Mouse (Mus musculus) embryonic facial prominence, embryonic 13.5 days (tissue): ENCODE measurements around the gene Fmo5. TPM values are rescaled to one million over a fixed set of nuclear protein-coding genes. Genes with fewer than 3 reads are reported as not detected.

Experiments
- ATAC-seq: fragments of 200-750 bp; cut with Nextera tagmentation; 2 replicates; pipeline ENCODE4 v1.8.0; 2017; ENCODE audit warnings: low read depth; ENCODE audit not compliant: insufficient number of reproducible peaks, insufficient read depth, low FRiP score, low TSS enrichment
- H3K27ac ChIP-seq: fragments of 300-500 bp; sonication (generic); 2 replicates; pipeline ENCODE4 v1.5.1; 2015; ENCODE audit warnings: moderate library complexity, mild to moderate bottlenecking, inconsistent platforms
- H3K27me3 ChIP-seq: fragments of 300-500 bp; sonication (generic); 2 replicates; pipeline ENCODE4 v1.6.1; 2015; ENCODE audit warnings: mild to moderate bottlenecking, inconsistent platforms
- H3K36me3 ChIP-seq: fragments of 300-500 bp; sonication (generic); 2 replicates; pipeline ENCODE4 v1.6.1; 2015; ENCODE audit warnings: mild to moderate bottlenecking, inconsistent platforms
- H3K4me1 ChIP-seq: fragments of 300-500 bp; sonication (generic); 2 replicates; pipeline ENCODE4 v1.6.1; 2015; ENCODE audit warnings: inconsistent platforms
- H3K4me2 ChIP-seq: fragments of 300-500 bp; sonication (generic); 2 replicates; pipeline ENCODE4 v1.6.1; 2015; ENCODE audit warnings: moderate library complexity, mild to moderate bottlenecking, inconsistent platforms
- H3K4me3 ChIP-seq: fragments of 300-500 bp; sonication (generic); 2 replicates; pipeline ENCODE4 v1.5.1; 2015; ENCODE audit warnings: mild to moderate bottlenecking, inconsistent platforms
- H3K9ac ChIP-seq: fragments of 300-500 bp; sonication (generic); 2 replicates; pipeline ENCODE4 v1.6.1; 2015; ENCODE audit warnings: mild to moderate bottlenecking, inconsistent platforms
- H3K9me3 ChIP-seq: fragments of 300-500 bp; sonication (generic); 2 replicates; pipeline ENCODE4 v1.6.1; 2016; ENCODE audit warnings: inconsistent platforms
- WGBS: fragments of 180-500 bp; shearing (Covaris S2); methylation state at CpG from one replicate; pipeline ENCODE4 v1.1.7; 2015; ENCODE audit warnings: mixed read lengths; 5-methylcytosine and 5-hydroxymethylcytosine counted together
- polyA plus RNA-seq: library from polyadenylated mRNA; unstranded; fragments of >200 nt; fragmentation: Nextera tagmentation; extraction: Ambion mirVana; gene quantifications from 2 replicates; pipeline ENCODE4 v1.2.1, GENCODE M21; 2015

Fmo5 gene
- polyA plus RNA-seq, 1 experiment from 2014 or later, result 2.1 TPM

- Histone ChIP-seq H3K4me1 (peaks cover 20% of the 10 kb centered on the region), H3K27ac (0 out of 2 replicates have a peak overlapping the region, but pooled peaks have one; percentile 30), H3K4me3 (peak overlapping the region; percentile 6; the same call in 1 of the 2 replicates), H3K9me3 (no peaks in the 10 kb centered on the region), H3K27me3 (peaks cover 25% of the 10 kb centered on the region), H3K36me3 (no peaks in the 10 kb centered on the region), H3K9ac (no peak overlapping the region), H3K4me2 (peak overlapping the region; percentile 34)
- 4% methylated on average over 16 of the region's 16 CpGs for WGBS
- no peak; the same call in 1 of the 2 replicates for ATAC-seq
Measured at GRCm38 (mm10) chr3:97683560-97684195, 55.1 kb downstream of the Fmo5 start.

- ATAC-seq, result no peak
- no peak overlapping the region for H3K4me2 ChIP-seq
Measured at GRCm38 (mm10) chr3:97686372-97687117, 57.9 kb downstream of the Fmo5 start.

GRCm38 (mm10) chr3:97689289-97689688 is 60.7 kb downstream of the Fmo5 start:
- no peak overlapping the region for H3K4me2 ChIP-seq
- no peaks in the 10 kb centered on the region for H3K9me3 ChIP-seq
- H3K4me3 ChIP-seq, result no peak overlapping the region
- 84% methylated on average over 2 of the region's 2 CpGs for WGBS
- no peak for ATAC-seq
- no peaks in the 10 kb centered on the region for H3K27me3 ChIP-seq
- H3K9ac ChIP-seq, result no peak overlapping the region
- peaks cover 11% of the 10 kb centered on the region for H3K4me1 ChIP-seq
- H3K27ac ChIP-seq, result no peak overlapping the region
- H3K36me3 ChIP-seq, result no peaks in the 10 kb centered on the region

More at GRCm38 (mm10) chr3:97686372-97687117, 57.9 kb downstream of the Fmo5 start:
- no peaks in the 10 kb centered on the region for H3K36me3 ChIP-seq
- no peak overlapping the region for H3K9ac ChIP-seq
- H3K27ac ChIP-seq, result no peak overlapping the region
- WGBS, result 88% methylated on average over 4 of the region's 4 CpGs
- H3K9me3 ChIP-seq, result no peaks in the 10 kb centered on the region
- H3K4me3 ChIP-seq, result no peak overlapping the region
- H3K27me3 ChIP-seq, result peaks cover 18% of the 10 kb centered on the region
- peaks cover 25% of the 10 kb centered on the region for H3K4me1 ChIP-seq

- no peak overlapping the region for H3K4me3 ChIP-seq
- H3K27me3 ChIP-seq, result no peaks in the 10 kb centered on the region
- 53% methylated on average over 7 of the region's 7 CpGs for WGBS
- no peak overlapping the region for H3K27ac ChIP-seq
- H3K9me3 ChIP-seq, result no peaks in the 10 kb centered on the region
- H3K4me2 ChIP-seq, result no peak overlapping the region
- no peak overlapping the region for H3K9ac ChIP-seq
- no peak for ATAC-seq
- H3K4me1 ChIP-seq, result peaks cover 11% of the 10 kb centered on the region
- no peaks in the 10 kb centered on the region for H3K36me3 ChIP-seq
Measured at GRCm38 (mm10) chr3:97690590-97690989, 62.0 kb downstream of the Fmo5 start.

GRCm38 (mm10) chr3:97691443-97692017 is 62.9 kb downstream of the Fmo5 start:
- no peaks in the 10 kb centered on the region for H3K9me3 ChIP-seq
- ATAC-seq, result no peak

GRCm38 (mm10) chr3:97693806-97694205 is 65.2 kb downstream of the Fmo5 start:
- Histone ChIP-seq H3K9ac (no peak overlapping the region), H3K4me3 (no peak overlapping the region), H3K27ac (no peak overlapping the region), H3K27me3 (no peaks in the 10 kb centered on the region), H3K4me2 (no peak overlapping the region), H3K36me3 (no peaks in the 10 kb centered on the region), H3K9me3 (no peaks in the 10 kb centered on the region), H3K4me1 (peaks cover 11% of the 10 kb centered on the region)
- WGBS, result 88% methylated on average over 6 of the region's 6 CpGs
- no peak for ATAC-seq

More at GRCm38 (mm10) chr3:97691443-97692017, 62.9 kb downstream of the Fmo5 start:
- Histone ChIP-seq H3K4me1 (peaks cover 11% of the 10 kb centered on the region), H3K27ac (no peak overlapping the region), H3K36me3 (no peaks in the 10 kb centered on the region), H3K4me2 (no peak overlapping the region), H3K4me3 (no peak overlapping the region), H3K9ac (no peak overlapping the region), H3K27me3 (no peaks in the 10 kb centered on the region)
- 70% methylated on average over 12 of the region's 12 CpGs for WGBS

- H3K9ac ChIP-seq, result no peak overlapping the region
- WGBS, result 83% methylated on average over 9 of the region's 9 CpGs
- H3K4me2 ChIP-seq, result no peak overlapping the region
- H3K27me3 ChIP-seq, result no peaks in the 10 kb centered on the region
- no peak overlapping the region for H3K4me3 ChIP-seq
- no peaks in the 10 kb centered on the region for H3K36me3 ChIP-seq
- no peaks in the 10 kb centered on the region for H3K4me1 ChIP-seq
- H3K27ac ChIP-seq, result no peak overlapping the region
- ATAC-seq, result no peak
- H3K9me3 ChIP-seq, result no peaks in the 10 kb centered on the region
Measured at GRCm38 (mm10) chr3:97696866-97697265, 68.3 kb downstream of the Fmo5 start.

- ATAC-seq, result no peak
- no peak overlapping the region for H3K4me3 ChIP-seq
- no peak overlapping the region for H3K27ac ChIP-seq
- no peak overlapping the region for H3K4me2 ChIP-seq
- H3K9ac ChIP-seq, result no peak overlapping the region
- no peaks in the 10 kb centered on the region for H3K4me1 ChIP-seq
- H3K9me3 ChIP-seq, result no peaks in the 10 kb centered on the region
- H3K27me3 ChIP-seq, result no peaks in the 10 kb centered on the region
- 52% methylated on average over 9 of the region's 9 CpGs for WGBS
- H3K36me3 ChIP-seq, result no peaks in the 10 kb centered on the region
Measured at GRCm38 (mm10) chr3:97697291-97697690, 68.7 kb downstream of the Fmo5 start.

GRCm38 (mm10) chr3:97699061-97699460 is 70.5 kb downstream of the Fmo5 start:
- no peaks in the 10 kb centered on the region for H3K9me3 ChIP-seq
- H3K27ac ChIP-seq, result no peak overlapping the region
- H3K36me3 ChIP-seq, result no peaks in the 10 kb centered on the region
- no peak overlapping the region for H3K4me2 ChIP-seq
- H3K4me3 ChIP-seq, result no peak overlapping the region
- H3K27me3 ChIP-seq, result no peaks in the 10 kb centered on the region
- no peaks in the 10 kb centered on the region for H3K4me1 ChIP-seq
- no peak for ATAC-seq
- 0 out of 2 replicates have a peak overlapping the region, but pooled peaks have one; percentile 32 for H3K9ac ChIP-seq
- 79% methylated on average over 3 of the region's 3 CpGs for WGBS

GRCm38 (mm10) chr3:97701198-97701597 is 72.6 kb downstream of the Fmo5 start:
- ATAC-seq, result no peak
- H3K27ac ChIP-seq, result no peak overlapping the region
- WGBS, result 61% methylated on average over 3 of the region's 3 CpGs

GRCm38 (mm10) chr3:97702448-97703080 is 74.0 kb downstream of the Fmo5 start:
- Histone ChIP-seq H3K4me2 (no peak overlapping the region), H3K27ac (no peak overlapping the region), H3K4me3 (no peak overlapping the region), H3K27me3 (no peaks in the 10 kb centered on the region), H3K36me3 (no peaks in the 10 kb centered on the region), H3K9ac (no peak overlapping the region), H3K9me3 (no peaks in the 10 kb centered on the region), H3K4me1 (no peaks in the 10 kb centered on the region)
- ATAC-seq, result no peak
- 91% methylated on average over 11 of the region's 11 CpGs for WGBS

More at GRCm38 (mm10) chr3:97701198-97701597, 72.6 kb downstream of the Fmo5 start:
- Histone ChIP-seq H3K9me3 (no peaks in the 10 kb centered on the region), H3K9ac (no peak overlapping the region), H3K4me1 (no peaks in the 10 kb centered on the region), H3K4me3 (no peak overlapping the region), H3K27me3 (no peaks in the 10 kb centered on the region), H3K36me3 (no peaks in the 10 kb centered on the region), H3K4me2 (no peak overlapping the region)
